Mouse (Mus musculus) c-Kit-positive CD71-positive TER-119-positive erythroid progenitor cells, embryonic 14.5 days (primary cell): ENCODE measurements around the gene Lilrb4a.
"Not testable (repeated sequence)": the region's sequence is repeated elsewhere in the genome, so short reads cannot be mapped to it uniquely, and the experiment has no call there.

Experiments used
- DNase-seq: peaks from one replicate; pipeline ENCODE4 v3.0.0-alpha.2; 2013; ENCODE audit warnings: low spot score

Gene Lilrb4a

GRCm38 (mm10) chr10:51490691-51491090 lies at the start of gene Lilrb4a:
Gene Lilrb4a (plus strand): TSS chr10:51490956.
- DNase-seq: not testable (repeated sequence)

- DNase-seq: no peak
These were observed 39.1 kb upstream of the Lilrb4a start for GRCm38 (mm10) chr10:51451610-51452009.

- no peak for DNase-seq
These were observed 37.0 kb upstream of the Lilrb4a start for GRCm38 (mm10) chr10:51453616-51454298.

- DNase-seq: no peak
These were observed 36.4 kb upstream of the Lilrb4a start for GRCm38 (mm10) chr10:51454365-51454764.

GRCm38 (mm10) chr10:51455762-51456161 lies 35.0 kb upstream of the Lilrb4a start:
- no peak for DNase-seq

- DNase-seq: no peak
These were observed 34.4 kb upstream of the Lilrb4a start for GRCm38 (mm10) chr10:51456369-51456768.

- DNase-seq: not testable (repeated sequence)
These were observed 27.0 kb upstream of the Lilrb4a start for GRCm38 (mm10) chr10:51463800-51464199.

GRCm38 (mm10) chr10:51480397-51480796 lies 10.4 kb upstream of the Lilrb4a start, which contains the start of the genes Gm49339 and Lilr4b:
Gene Gm49339 (plus strand): TSS chr10:51480612.
Gene Lilr4b (plus strand): TSS chr10:51480632.
- not testable (repeated sequence) for DNase-seq

GRCm38 (mm10) chr10:51520021-51520420 lies 29.3 kb downstream of the Lilrb4a start:
- no peak for DNase-seq

GRCm38 (mm10) chr10:51521453-51521852 lies 30.7 kb downstream of the Lilrb4a start:
- DNase-seq: no peak

GRCm38 (mm10) chr10:51526090-51526489 lies 35.3 kb downstream of the Lilrb4a start:
- no peak for DNase-seq

GRCm38 (mm10) chr10:51526633-51527032 lies 35.9 kb downstream of the Lilrb4a start:
- no peak for DNase-seq

- no peak for DNase-seq
These were observed 38.2 kb downstream of the Lilrb4a start for GRCm38 (mm10) chr10:51528840-51529434.

- DNase-seq: no peak
These were observed 38.7 kb downstream of the Lilrb4a start for GRCm38 (mm10) chr10:51529497-51529896.

GRCm38 (mm10) chr10:51530813-51531212 lies 40.1 kb downstream of the Lilrb4a start:
- DNase-seq: no peak
